Mouse (Mus musculus) spleen, adult 2 months (tissue): ENCODE data around the gene Iqck. TPM values are rescaled to one million over a fixed set of nuclear protein-coding genes. Genes with fewer than 3 reads are reported as not detected.

Source experiments
- DNase-seq, 2 experiments: peaks; one replicate each; pipeline versions ENCODE4 v3.0.0 to v3.0.0-alpha.2; 2012 to 2021; ENCODE audit warnings: low spot score in 2 of 2, low read depth in 1 of 2
- H3K27ac ChIP-seq: fragments of 200-500 bp; 2 replicates; pipeline ENCODE4 v1.5.1; 2012; ENCODE audit warnings: low read length, inconsistent platforms; ENCODE audit not compliant: insufficient read depth
- H3K27me3 ChIP-seq: fragments of 200-500 bp; 2 replicates; pipeline ENCODE4 v1.6.1; 2012; ENCODE audit warnings: mild to moderate bottlenecking, moderate library complexity, low read length, inconsistent platforms; ENCODE audit not compliant: control insufficient read depth, insufficient read depth
- H3K36me3 ChIP-seq: fragments of 200-500 bp; 2 replicates; pipeline ENCODE4 v1.6.1; 2012; ENCODE audit warnings: mild to moderate bottlenecking, low read length, inconsistent platforms; ENCODE audit not compliant: control insufficient read depth, insufficient read depth
- H3K4me1 ChIP-seq: fragments of 200-500 bp; 2 replicates; pipeline ENCODE4 v1.6.1; 2011; ENCODE audit warnings: inconsistent platforms; ENCODE audit not compliant: control insufficient read depth, insufficient read depth, insufficient read length
- H3K4me3 ChIP-seq: fragments of 200-500 bp; 2 replicates; pipeline ENCODE4 v1.5.1; 2011; ENCODE audit warnings: mild to moderate bottlenecking, inconsistent platforms; ENCODE audit not compliant: insufficient read depth, insufficient read length; ENCODE audit errors: extremely low read depth
- CTCF ChIP-seq: fragments of 200-500 bp; IDR thresholded peaks from 2 replicates; pipeline ENCODE4 v1.5.1; 2011; ENCODE audit warnings: mild to moderate bottlenecking, inconsistent platforms; ENCODE audit not compliant: insufficient read depth, insufficient read length, insufficient replicate concordance; ENCODE audit errors: extremely low read depth
- POLR2A ChIP-seq: fragments of 200-500 bp; IDR thresholded peaks from 2 replicates; pipeline ENCODE4 v1.6.1; 2011; ENCODE audit warnings: low read depth, low read length, inconsistent platforms
- WGBS: fragments of 180-500 bp; shearing (Covaris S2); methylation state at CpG from one replicate; pipeline ENCODE4 v1.1.7; 2018; 5-methylcytosine and 5-hydroxymethylcytosine counted together
- polyA plus RNA-seq: library from polyadenylated mRNA; depleted of rRNA; stranded (reverse); fragments of >200 nt; gene quantifications from 2 replicates; pipeline ENCODE4 v1.2.3, GENCODE M21; 2012

Gene Iqck
- polyA plus RNA-seq, 1 experiment, result 0.48 TPM

- H3K27me3 ChIP-seq, result no peaks in the 10 kb centered on the region
- no peaks in the 10 kb centered on the region for H3K36me3 ChIP-seq
- WGBS, result 96% methylated on average over 7 of the region's 7 CpGs
- H3K4me3 ChIP-seq, result no peak overlapping the region
- no peak overlapping the region for H3K27ac ChIP-seq
- no peak for TF ChIP-seq CTCF
- no peak for DNase-seq
- H3K4me1 ChIP-seq, result no peaks in the 10 kb centered on the region
These were observed 123.6 kb downstream of the Iqck start for GRCm38 (mm10) chr7:118979121-118979520.

DNA sequence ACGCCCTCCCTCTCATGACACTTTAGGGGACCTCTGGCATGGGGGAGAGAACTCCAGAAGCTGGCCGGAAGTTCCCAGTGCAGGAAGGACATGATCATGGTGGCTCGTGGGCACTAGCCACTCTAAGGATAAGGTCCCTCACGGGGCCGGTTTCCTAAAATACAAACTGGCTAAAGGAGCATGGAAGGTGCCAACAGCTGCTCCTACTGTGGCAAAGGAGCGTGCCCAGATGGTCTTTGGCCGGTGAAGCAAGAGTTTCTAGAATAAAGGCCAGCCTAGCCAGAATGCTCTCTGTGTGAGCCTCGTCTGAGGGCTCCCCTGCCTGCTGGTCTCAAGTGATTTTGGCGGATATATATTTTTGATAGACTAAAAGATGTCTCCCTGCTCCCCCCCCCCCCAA lies 124.2 kb downstream of the Iqck start:
- H3K36me3 ChIP-seq, result no peaks in the 10 kb centered on the region
- H3K4me1 ChIP-seq, result no peaks in the 10 kb centered on the region
- 85% methylated on average over 9 of the region's 9 CpGs for WGBS
- H3K4me3 ChIP-seq, result no peak overlapping the region
- H3K27ac ChIP-seq, result no peak overlapping the region
- DNase-seq, result no peak
- H3K27me3 ChIP-seq, result no peaks in the 10 kb centered on the region
- TF ChIP-seq POLR2A (no peak), CTCF (no peak)

DNA sequence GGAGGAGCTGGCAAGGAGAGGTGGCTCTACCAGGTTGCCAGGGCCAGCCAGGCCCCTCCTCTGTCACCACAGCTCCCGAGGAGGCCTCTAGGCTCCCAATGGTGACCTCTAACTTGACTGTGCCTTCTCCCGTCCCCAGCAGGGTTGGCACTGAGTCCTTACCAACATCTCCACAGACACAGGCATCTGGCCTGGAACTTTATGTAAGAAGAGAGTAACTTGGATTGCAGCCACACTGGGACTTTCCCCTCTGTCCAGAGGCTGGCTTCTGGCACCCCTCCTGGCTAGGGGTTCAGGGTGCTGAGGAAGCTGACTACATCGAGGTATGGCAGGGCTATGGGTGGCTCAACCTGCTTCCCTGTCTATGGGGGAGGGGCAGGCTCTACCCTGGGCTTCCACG lies 125.8 kb downstream of the Iqck start:
- Histone ChIP-seq H3K27ac (no peak overlapping the region), H3K27me3 (no peaks in the 10 kb centered on the region), H3K36me3 (no peaks in the 10 kb centered on the region), H3K4me3 (no peak overlapping the region), H3K4me1 (no peaks in the 10 kb centered on the region)
- no peak for DNase-seq
- WGBS, result 53% methylated on average over 4 of the region's 4 CpGs
- TF ChIP-seq POLR2A (no peak), CTCF (no peak)

GRCm38 (mm10) chr7:118981831-118982230 lies 126.3 kb downstream of the Iqck start:
- TF ChIP-seq POLR2A (no peak), CTCF (no peak)
- no peak for DNase-seq
- no peaks in the 10 kb centered on the region for H3K27me3 ChIP-seq
- H3K27ac ChIP-seq, result no peak overlapping the region
- no peaks in the 10 kb centered on the region for H3K4me1 ChIP-seq
- 88% methylated on average over 5 of the region's 5 CpGs for WGBS
- no peak overlapping the region for H3K4me3 ChIP-seq
- no peaks in the 10 kb centered on the region for H3K36me3 ChIP-seq

DNA sequence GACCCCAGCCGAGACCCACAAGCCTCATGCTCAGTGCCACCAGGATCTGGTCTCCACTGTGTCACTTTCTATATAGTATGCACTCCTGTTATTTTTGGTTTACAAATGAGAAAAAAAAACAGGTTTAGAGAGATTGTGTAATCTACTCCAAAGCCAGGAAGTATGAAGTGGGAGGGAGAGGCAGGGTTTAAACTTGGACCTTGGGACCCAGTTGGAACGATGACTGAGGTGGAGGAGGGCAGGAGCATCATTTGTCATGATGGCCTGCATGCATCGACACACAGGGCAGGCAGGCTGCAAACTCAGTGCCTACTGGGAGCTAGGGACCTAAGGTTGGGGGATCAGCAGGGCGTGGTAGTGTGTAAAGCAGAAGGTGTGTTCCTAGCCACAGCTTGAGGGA lies 127.0 kb downstream of the Iqck start:
- no peak for DNase-seq
- 84% methylated on average over 4 of the region's 4 CpGs for WGBS
- H3K4me1 ChIP-seq, result no peaks in the 10 kb centered on the region

DNA sequence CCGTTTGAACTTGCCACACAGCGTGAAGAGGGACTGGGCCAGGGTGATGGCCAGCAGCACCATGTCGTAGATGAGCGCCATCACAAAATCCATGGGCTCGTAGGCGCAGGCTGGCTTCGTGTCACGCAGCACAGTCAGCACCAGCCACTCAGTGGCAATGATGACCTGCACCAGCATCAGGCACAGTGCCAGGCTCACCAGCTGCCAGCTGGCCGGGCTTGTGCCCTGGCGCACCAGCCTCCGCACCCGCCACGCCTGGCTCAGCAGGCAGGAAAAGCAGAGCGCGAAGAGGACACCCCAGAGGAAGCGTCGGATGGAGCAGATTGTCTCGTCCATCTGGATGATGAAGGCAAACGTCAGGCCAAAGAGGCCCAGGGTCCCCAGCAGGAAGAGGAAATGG lies 128.4 kb downstream of the Iqck start:
- Histone ChIP-seq H3K4me3 (no peak overlapping the region), H3K4me1 (no peaks in the 10 kb centered on the region), H3K27me3 (no peaks in the 10 kb centered on the region), H3K36me3 (no peaks in the 10 kb centered on the region), H3K27ac (no peak overlapping the region)
- TF ChIP-seq CTCF, result no peak
- TF ChIP-seq POLR2A, result no peak
- 91% methylated on average over 19 of the region's 19 CpGs for WGBS
- DNase-seq, result no peak

More for the DNA sequence above, 127.0 kb downstream of the Iqck start:
- TF ChIP-seq CTCF (no peak), POLR2A (no peak)
- H3K27ac ChIP-seq, result no peak overlapping the region
- no peaks in the 10 kb centered on the region for H3K36me3 ChIP-seq
- no peak overlapping the region for H3K4me3 ChIP-seq
- no peaks in the 10 kb centered on the region for H3K27me3 ChIP-seq

DNA sequence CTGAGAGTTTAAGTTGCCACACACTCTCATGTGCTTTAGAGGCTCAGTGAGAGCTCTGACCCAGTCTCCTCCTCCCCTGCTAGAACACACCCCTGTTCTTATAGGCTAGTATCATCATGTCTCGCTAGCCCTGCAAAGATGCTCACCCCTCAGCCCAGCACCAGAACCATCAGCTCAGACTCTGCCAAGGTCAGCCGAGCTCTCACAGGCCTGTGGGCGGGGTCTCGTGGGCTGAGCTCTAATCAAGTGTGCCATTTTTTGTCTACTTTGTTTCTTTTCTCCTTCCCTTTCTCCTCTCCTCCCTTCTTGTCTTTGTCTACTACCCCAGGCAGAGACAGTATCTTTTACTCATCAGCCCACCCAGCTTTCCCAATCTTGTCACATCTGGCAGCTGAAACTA lies 130.2 kb downstream of the Iqck start:
- WGBS, result 87% methylated on average over 4 of the region's 4 CpGs
- Histone ChIP-seq H3K36me3 (no peaks in the 10 kb centered on the region), H3K27me3 (no peaks in the 10 kb centered on the region), H3K27ac (no peak overlapping the region), H3K4me3 (no peak overlapping the region), H3K4me1 (no peaks in the 10 kb centered on the region)
- no peak for DNase-seq
- TF ChIP-seq POLR2A, result no peak
- no peak for TF ChIP-seq CTCF

- H3K27ac ChIP-seq, result no peak overlapping the region
- TF ChIP-seq POLR2A, result no peak
- TF ChIP-seq CTCF, result no peak
- no peak for DNase-seq
- H3K36me3 ChIP-seq, result no peaks in the 10 kb centered on the region
- H3K27me3 ChIP-seq, result no peaks in the 10 kb centered on the region
- 86% methylated on average over 4 of the region's 4 CpGs for WGBS
- no peaks in the 10 kb centered on the region for H3K4me1 ChIP-seq
- no peak overlapping the region for H3K4me3 ChIP-seq
These were observed 130.8 kb downstream of the Iqck start for GRCm38 (mm10) chr7:118986369-118986768.
